Mouse (Mus musculus) gastrocnemius, adult 2 months (tissue): ENCODE results near the gene Plscr2. TPM values are rescaled to one million over a fixed set of nuclear protein-coding genes. Genes with fewer than 3 reads are reported as not detected.

ENCODE experiments used
- DNase-seq: peaks from one replicate; pipeline ENCODE4 v3.0.0; 2022
- H3K27ac ChIP-seq: fragments of 200-600 bp; 2 replicates; pipeline ENCODE4 v1.8.1; 2022; ENCODE audit warnings: mild to moderate bottlenecking
- H3K4me3 ChIP-seq: fragments of 200-600 bp; 2 replicates; pipeline ENCODE4 v1.8.1; 2022; ENCODE audit warnings: mild to moderate bottlenecking, moderate library complexity
- CTCF ChIP-seq: fragments of 200-600 bp; IDR thresholded peaks from 2 replicates; pipeline ENCODE4 v1.8.1; 2022; ENCODE audit warnings: antibody characterized with exemption, mild to moderate bottlenecking, moderate library complexity
- intact Hi-C: fragments of 180-260 bp; cut with DNase I; formaldehyde crosslinking; loops from one replicate; pipeline ENCODE4 v1.15.1; 2025
- microRNA-seq: library from miRNA; unstranded; fragments of <30 nt; microRNA quantifications from one replicate; pipeline ENCODE4 v1.2.0, GENCODE M21; 2021
- total RNA-seq, 2 experiments: library from RNA; stranded (reverse); gene quantifications; 2 replicates each; pipeline ENCODE4 v1.2.3; 2021

Gene Plscr2
- total RNA-seq, 2 experiments from 2014 or later, result 0.84 to 2.1 TPM

DNA sequence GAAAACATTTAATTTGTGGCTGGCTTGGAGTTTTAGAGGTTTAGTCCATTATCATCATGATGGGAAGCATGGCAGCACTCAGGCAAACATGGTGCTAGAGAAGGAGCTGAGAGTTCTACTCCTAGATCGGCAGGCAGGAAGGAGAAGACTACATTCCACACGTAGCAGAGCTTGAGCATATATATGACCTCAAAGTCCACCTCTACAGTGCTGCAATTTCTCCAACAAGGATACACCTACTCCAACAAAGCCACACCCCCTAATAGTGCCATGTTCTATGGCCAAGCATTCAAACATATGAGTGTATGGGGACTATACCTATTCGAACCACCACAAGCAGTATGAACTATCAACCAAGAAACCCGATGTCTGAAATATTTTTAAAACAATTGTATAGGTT lies 56.0 kb downstream of the Plscr2 start:
- no peak for TF ChIP-seq CTCF
- no peak overlapping the region for H3K27ac ChIP-seq
- intact Hi-C loops, result no loop called here
- no peak overlapping the region for H3K4me3 ChIP-seq
- no peak for DNase-seq

DNA sequence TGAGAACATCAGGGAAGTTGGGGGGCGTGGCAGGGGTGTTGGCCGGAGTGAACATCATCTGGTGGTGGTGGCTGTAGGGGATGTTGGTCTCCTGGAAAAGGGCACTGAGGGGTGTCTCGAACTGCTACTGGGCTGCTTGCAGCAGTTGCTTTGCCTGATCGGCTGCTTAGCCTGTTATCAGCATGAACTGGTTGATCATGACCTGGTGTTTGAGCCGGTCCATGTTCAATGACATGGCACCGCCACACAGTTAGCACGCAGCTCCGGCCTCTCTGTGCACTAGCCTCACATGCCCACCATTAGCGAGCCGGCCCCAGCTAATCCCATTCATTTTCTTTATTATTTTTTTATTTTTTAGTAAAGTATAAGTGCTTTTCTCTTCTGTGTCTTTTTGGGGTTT lies 59.4 kb downstream of the Plscr2 start:
- DNase-seq, result no peak
- intact Hi-C loops, result no loop called here
- Histone ChIP-seq H3K4me3 (no peak overlapping the region), H3K27ac (no peak overlapping the region)
- no peak for TF ChIP-seq CTCF

DNA sequence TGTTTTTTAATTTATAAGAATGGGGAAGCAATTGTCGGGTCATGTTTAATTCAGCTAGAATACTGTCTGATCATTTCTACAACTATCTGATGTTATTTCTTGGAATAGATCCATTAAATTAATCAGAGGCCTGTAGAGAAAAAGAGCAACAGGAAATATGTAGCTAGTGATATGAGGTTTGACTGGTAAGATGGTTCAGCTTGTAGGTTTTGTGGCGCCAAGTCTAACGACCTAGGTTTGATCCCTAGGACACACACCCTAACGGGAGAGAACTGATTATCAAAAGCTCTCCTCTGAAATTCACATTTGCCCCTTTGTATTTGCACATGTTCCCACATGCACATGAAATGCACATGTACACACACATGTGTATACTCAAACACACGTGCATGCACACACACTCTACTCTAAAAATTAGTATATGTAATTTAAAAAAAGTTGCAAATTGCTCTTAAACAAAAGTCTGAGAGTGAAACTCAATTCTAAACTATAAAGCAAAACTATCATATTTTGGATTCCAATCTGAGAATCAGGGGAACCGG lies 59.9 kb downstream of the Plscr2 start:
- intact Hi-C loops, result no loop called here
- no peak for DNase-seq
- no peak overlapping the region for H3K4me3 ChIP-seq
- no peak for TF ChIP-seq CTCF
- H3K27ac ChIP-seq, result no peak overlapping the region

DNA sequence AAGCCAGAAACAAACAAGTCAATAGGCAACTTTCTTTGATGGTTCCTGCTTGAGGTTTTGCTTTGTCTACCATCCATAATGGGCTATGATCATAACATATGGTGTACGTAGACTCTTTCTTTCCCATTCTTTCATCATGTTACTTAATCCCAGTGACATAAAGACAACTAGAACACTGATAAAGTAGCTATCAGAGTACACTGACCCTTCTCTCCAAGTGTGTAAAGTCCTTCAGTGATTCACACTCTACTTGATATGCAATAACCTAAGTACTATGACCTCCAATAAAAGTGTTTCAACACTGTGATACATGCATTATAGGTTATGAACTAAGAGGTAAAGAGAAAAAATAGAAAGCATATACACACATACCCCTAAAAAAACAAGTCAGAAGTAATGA lies 61.7 kb downstream of the Plscr2 start:
- no peak for DNase-seq
- no peak overlapping the region for H3K4me3 ChIP-seq
- intact Hi-C loops, result no loop called here
- no peak for TF ChIP-seq CTCF
- H3K27ac ChIP-seq, result no peak overlapping the region

DNA sequence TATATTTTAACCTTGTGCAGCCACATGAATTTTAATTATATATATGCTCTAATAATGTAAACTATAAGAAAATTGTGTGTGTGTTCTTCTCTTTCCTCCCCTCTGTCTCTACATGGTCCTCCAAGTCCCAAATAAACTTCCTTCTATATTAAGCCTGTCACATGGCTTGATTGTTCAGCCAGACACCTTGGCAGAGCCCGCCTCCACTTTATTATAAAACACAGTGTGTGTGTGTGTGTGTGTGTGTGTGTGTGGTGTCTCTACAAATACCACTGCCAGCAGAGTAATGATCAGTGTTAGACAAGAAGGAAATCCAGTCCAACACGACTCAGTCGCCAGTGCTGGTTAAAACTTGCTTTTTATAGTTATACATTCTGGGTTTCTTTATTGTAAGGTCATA lies 62.3 kb downstream of the Plscr2 start:
- TF ChIP-seq CTCF, result no peak
- intact Hi-C loops, result no loop called here
- no peak overlapping the region for H3K4me3 ChIP-seq
- no peak for DNase-seq
- H3K27ac ChIP-seq, result no peak overlapping the region

DNA sequence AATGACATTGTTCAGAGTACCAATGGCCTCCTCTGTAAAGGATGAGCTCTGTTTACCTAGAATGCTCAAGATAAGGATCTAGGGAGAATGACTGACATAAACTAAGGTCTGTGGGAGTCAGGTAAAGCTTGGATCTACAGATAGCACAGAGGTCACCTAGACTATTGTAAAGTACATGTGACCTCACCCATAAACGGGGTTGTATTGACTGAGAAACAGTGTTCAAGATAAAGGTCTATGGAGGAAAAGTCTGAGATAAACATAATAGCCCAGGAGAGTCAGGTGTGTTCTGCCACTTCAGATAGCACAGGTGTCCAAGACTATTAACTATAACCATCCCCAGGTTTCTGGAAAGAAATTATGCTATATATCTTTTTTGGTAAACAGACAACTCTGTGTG lies 63.6 kb downstream of the Plscr2 start:
- H3K27ac ChIP-seq, result no peak overlapping the region
- TF ChIP-seq CTCF, result no peak
- intact Hi-C loops, result no loop called here
- no peak for DNase-seq
- H3K4me3 ChIP-seq, result no peak overlapping the region

Small RNAs within 50 kb of the gene (microRNA-seq; reads per million reads assigned to microRNA genes)
- gene Mir6386, result not detected

Other genes with a start within 250 kb of the Plscr2 start
- gene Plscr5, start 82.7 kb upstream of the Plscr2 start, total RNA-seq, result not detected
- 1 to 10 TPM in 1 of 2 experiments, under 1 TPM in 1; 0.51 to 1.3 TPM for gene Plscr1, start 25.9 kb upstream of the Plscr2 start, total RNA-seq
- gene 1700057G04Rik, start 33.8 kb downstream of the Plscr2 start, total RNA-seq, result not detected
- 1 to 10 TPM; 2.7 to 3.3 TPM for gene Plscr4, start 181.8 kb downstream of the Plscr2 start, total RNA-seq